ENCODE assay signal across 8 mouse cellular contexts in genomic region chr4:45789263-45789958, GRCm38 (mm10). TPM values are rescaled to one million over a fixed set of nuclear protein-coding genes. Genes with fewer than 3 reads are reported as not detected.
DNase-seq lines count a peak whose midpoint lies in the region; ATAC-seq lines count a peak whose summit lies in the region.

No protein-coding gene starts in this region.

- ATAC-seq in megakaryocyte, adult 5-6 weeks (ENCODE audit: poor library complexity, severe bottlenecking) = peak; percentile 74

- 27% methylated on average over 13 of the region's 13 CpGs for WGBS in large intestine, adult 2 months

- peak; percentile 26 for DNase-seq in embryo, embryonic 11 days
- DNase-seq in embryo, embryonic 10.5 days (ENCODE audit: low spot score) = no peak
- DNase-seq in cerebellum, adult 18-20 months = peak; percentile 70 to 76
- DNase-seq in heart, adult 8-10 months (ENCODE audit: low spot score) = peak; percentile 13
- DNase-seq in large intestine, adult 2 months (ENCODE audit: low read depth, low spot score) = peak; percentile 64
- no peak for DNase-seq in lung, postnatal 4 days
- no peak for DNase-seq in embryo, embryonic 9.5 days (ENCODE audit: extremely low spot score)

RNA-seq across cellular contexts. Expression of gene Aldh1b1, which starts 9.4 kb away (rescaled TPM):
- total RNA-seq in heart, adult 8-10 months (2022) = 10 to 100 TPM in 3 of 4 experiments, 1 to 10 TPM in 1; 9.3 to 14.5 (median 12.4) TPM
- polyA plus RNA-seq in large intestine, adult 2 months (2012; rRNA removed) = 396 and 510 TPM in 2 replicates
- total RNA-seq in megakaryocyte, adult 5-6 weeks (2015) = 10.4 and 11.6 TPM in 2 replicates
- 36.2 and 41.9 TPM in 2 replicates for total RNA-seq in megakaryocyte, adult 5-6 weeks (2017)

RNA-seq across cellular contexts. Expression of gene Igfbpl1, which starts 37.3 kb away (rescaled TPM):
- under 1 TPM; 0.14 to 0.57 (median 0.39) TPM for total RNA-seq in heart, adult 8-10 months (2022)
- polyA plus RNA-seq in large intestine, adult 2 months (2012; rRNA removed) = 0.12 and 0.17 TPM in 2 replicates
- total RNA-seq in megakaryocyte, adult 5-6 weeks (2015) = not detected in 2 replicates
- not detected in 2 replicates for total RNA-seq in megakaryocyte, adult 5-6 weeks (2017)

RNA-seq across cellular contexts. Expression of gene Stra6l, which starts 59.1 kb away (rescaled TPM):
- not detected for total RNA-seq in heart, adult 8-10 months (2022)
- 8.4 and 11.8 TPM in 2 replicates for polyA plus RNA-seq in large intestine, adult 2 months (2012; rRNA removed)
- total RNA-seq in megakaryocyte, adult 5-6 weeks (2015) = 0.11 and 0.22 TPM in 2 replicates
- 0.07 and 0.33 TPM in 2 replicates for total RNA-seq in megakaryocyte, adult 5-6 weeks (2017)

Comparison
In these comparisons a context has a peak if more than half of its experiments do, and no peak if none do; other contexts are left out.
1. DNase-seq: peak in embryo, embryonic 11 days (single experiment), cerebellum, adult 18-20 months (2 of 2), heart, adult 8-10 months (single experiment) and large intestine, adult 2 months (single experiment); none in embryo, embryonic 10.5 days (single experiment), lung, postnatal 4 days (0 of 2) and embryo, embryonic 9.5 days (single experiment).